Mouse (Mus musculus) NIH3T3 (cell line): ENCODE measurements around the gene Krt28.

ENCODE experiments used
- DNase-seq: peaks from one replicate; pipeline ENCODE4 v3.0.0-alpha.2; 2012; ENCODE audit warnings: low read depth

Krt28 gene

DNA sequence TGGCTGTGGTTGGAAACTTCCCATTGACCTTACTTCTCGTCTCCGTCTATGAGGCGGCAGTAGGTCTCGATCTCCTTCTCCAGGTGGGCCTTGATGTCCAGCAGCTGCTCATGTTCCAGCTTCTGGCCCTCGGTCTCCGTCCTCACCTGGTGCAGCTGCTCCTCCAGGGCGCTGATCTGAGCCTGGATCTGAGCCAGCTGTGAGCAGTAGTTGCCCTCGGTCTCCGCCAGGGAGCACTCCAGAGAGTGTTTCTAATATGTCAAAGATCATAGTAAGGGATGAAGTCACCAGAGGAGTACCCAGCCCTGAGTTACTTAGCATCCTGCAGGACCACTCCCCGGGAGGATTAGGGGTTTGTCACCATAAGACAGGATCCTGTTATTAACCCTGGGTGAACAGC, 7.9 kb downstream of the Krt28 start:
- peak; percentile 19 for DNase-seq

DNA sequence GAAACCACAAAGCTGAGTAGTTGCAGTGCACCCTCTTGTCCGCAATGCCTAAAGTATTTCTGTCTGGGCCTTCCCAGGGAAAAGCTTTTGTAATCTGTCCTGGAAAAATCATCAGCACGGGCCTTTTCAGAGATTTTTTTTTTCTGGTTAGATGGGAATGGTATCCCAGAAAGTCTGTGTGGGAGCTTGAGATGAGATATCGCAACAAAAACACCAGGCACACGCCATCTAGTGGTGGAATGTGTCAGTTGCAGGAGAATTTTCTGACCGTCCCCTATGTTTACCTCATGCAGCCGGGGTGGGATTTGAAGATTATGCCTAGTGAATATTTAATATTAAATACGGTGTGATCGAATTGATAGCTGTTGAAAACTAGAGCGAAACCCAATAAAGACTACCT, 10.3 kb downstream of the Krt28 start:
- peak; percentile 71 for DNase-seq

DNA sequence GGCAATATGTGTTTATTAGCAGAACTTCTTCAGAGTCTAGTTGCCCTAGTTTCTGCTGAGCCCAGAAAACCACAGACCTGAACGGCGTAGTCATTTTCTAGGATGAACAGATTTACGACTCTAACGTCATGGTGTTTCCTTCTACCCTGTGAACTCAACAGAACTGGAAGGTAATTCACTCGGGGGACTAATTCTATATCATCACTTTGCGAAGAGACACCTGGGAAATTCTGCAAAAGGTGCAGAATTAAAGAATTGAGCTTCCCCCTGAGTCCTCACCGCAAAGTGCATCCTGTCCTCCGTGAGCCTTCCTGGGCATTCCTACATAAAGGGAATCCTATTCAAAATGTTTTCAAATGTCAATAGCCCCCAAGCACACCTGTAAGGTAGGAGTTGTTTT, 13.3 kb downstream of the Krt28 start:
- DNase-seq, result no peak

DNA sequence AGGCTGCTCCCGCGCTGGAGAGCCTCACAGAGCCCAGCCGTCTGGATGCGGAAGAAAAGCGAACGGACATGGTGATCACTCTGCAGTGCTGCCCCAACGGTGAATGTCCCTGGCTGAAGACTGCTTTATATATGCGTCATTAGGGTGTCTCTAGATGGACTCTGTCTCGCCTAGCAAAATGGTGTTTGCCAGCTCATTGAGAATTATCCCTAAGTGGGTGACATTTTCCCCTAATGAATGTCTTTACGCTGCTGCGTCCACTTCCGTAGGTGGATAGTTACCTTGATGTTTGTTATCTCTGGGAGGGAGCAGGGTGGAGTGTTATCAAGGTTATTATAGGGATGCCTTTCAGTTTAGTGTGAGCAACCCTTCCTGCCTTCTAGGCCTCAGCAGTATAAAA, 23.7 kb downstream of the Krt28 start, which contains the start of gene Krt27:
Gene Krt27, minus strand, starts transcription at position 101 of the 400 bp plus-strand sequence.
- DNase-seq, result no peak

DNA sequence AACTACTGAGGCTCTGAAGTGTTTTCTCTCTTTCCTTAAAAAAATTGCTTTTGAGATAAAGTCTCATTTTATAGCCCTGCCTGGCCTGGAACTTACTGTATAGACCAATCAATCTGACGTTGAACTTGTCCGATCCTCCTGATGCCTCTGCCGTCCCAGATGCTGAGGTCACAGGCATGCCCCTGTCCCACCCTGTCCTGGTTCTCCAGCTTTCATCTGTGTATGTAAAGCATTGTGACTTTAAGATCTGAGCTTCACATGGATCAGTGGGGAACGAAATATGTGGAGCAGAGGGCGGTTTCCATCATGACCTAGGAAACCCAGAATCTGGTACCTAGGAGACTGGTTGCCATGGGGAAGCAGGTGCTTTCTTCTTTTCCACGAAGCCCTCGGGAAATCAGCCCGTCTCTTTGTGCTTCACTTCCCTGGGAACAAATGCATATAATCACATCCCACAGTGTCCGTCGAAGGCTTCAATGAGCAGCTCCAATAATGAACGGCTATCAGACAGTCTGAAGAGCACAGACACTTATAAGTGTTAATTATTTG, 35.3 kb downstream of the Krt28 start:
- no peak for DNase-seq

DNA sequence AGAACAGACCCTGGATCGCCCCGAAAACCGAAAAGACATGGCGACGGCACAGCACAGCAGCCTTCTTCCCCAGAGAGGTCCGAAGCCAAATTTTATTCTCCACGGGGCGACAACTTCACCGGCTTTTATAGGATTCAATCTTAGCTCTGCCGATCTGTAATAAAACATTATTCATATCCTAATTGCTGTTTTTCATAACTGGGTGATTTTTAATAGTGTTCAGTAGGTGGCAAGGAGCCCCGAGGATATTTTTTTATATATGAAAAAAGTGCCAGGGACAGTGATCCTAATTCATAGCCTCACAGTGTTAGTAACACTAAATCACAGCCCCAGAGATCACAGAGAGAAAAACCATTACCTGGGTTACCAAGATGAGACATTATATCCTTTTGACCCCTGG, 36.8 kb downstream of the Krt28 start, which contains the start of gene Krt26:
Gene Krt26, minus strand, starts transcription at position 101 of the 400 bp plus-strand sequence.
- DNase-seq, result no peak

DNA sequence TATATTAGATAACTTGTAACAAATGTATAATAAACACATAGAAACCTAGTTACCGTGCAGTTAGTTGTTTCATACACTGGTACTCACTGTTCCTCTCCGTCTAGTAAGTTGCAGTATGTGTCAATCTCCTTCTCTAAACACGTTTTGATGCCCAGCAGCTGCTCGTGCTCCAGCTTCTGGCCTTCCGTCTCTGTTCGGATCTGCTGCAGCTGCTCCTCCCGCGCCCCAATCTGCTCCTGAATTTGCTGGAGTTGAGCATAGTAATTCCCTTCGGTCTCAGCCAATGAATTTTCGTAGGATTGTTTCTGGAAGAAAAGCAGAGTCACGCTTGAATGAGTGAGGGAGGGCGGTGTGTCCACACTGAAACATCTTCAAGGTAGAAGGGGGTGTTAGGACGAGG, 41.3 kb downstream of the Krt28 start:
- no peak for DNase-seq

DNA sequence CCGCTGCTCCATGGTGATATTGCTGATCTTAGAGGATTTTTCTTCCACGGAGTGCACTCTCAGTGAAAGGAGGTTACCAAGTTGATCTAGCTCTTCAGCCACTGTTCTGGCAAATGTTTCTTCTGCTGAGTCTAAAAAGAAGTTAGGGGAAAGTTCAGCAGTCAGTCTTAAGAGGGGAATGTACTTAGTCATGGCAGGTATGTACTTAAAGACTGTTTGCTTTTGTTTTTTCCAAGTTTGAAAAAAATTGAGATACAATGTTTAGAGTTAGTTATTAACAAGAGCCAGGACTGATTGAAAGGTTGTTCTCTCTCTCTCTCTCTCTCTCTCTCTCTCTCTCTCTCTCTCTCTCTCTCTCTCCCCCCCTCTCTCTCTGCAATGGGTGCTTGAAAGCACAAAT, 45.0 kb downstream of the Krt28 start:
- DNase-seq, result no peak

DNA sequence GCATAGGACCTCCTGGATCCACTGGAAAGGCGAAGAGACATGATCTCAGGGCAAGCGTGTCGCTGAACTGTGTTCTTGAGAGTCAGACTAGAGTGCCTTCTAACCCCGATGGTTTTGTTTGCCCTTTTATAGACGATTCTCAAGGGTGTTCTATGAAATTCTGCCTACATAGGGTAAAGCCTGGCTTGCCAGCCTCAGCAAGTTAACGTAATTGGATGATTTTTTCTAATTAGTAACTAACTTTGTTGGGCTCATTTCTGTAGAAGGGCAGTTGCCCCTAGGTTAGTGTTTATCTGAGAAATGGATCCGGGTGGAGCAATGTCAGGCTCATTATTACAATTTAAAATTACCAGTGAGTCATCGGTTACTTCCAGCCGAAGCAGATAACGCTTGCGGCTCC, 51.9 kb downstream of the Krt28 start, which contains the start of gene Krt25:
Gene Krt25, minus strand, starts transcription at position 101 of the 400 bp plus-strand sequence.
- DNase-seq, result no peak

DNA sequence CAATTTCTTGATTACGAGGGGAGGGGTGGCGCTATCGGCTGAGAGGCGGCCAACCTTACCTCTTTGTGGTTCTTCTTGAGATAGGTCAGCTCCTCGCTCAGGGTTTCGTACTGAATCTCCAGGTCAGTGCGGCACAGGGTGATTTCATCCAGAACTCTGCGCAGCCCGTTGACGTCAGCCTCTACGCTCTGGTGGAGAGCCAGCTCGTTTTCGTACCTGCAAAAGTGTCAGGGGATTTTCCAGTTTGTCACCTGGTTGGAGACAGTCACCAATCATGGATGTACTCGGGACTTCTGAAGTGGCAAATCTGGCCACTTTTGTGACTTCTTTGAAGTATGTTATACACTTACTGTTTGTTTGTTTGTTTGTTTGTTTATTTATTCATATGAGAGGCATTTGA, 53.6 kb downstream of the Krt28 start:
- DNase-seq, result no peak

DNA sequence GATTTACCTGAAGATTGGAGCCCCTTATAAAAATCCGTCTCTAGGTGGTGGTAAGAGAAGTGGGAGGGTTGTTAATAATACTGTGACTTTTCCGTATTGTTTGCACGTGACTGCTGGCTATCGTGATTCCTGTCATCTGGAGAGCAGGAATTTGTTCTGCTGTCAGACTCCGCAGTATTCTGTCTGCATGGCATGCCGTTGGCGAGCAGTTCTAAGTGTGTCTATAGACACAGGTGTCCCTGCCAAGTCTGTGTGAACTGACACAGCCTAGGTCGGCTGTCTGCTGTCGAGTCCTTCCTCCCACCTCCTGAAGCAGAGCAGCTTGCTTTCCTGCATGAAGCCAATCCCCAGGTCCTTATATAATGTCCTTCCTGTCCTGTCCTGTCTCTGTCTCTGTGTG, 55.6 kb downstream of the Krt28 start:
- no peak for DNase-seq

DNA sequence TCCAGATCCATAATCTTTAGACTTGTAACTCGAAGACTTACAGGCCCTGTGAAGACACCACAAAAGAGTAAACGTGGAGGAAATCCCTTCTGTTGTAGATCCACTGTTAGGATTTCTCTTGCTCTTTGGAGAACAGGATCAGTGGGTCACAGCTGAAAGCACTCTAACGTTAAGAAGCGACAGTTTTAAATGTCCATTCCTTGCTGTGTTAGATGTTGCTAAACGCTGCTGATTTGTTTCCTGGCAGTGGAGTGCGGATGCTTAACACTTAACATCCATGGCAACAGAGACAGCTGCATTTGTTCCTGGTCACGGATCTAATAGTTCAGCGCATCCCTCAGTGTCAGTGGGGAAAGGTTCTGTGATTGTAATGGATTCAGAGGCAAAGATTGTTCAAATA, 58.2 kb downstream of the Krt28 start:
- no peak for DNase-seq
